Mouse (Mus musculus) kidney, adult 2 months (tissue): ENCODE results near the gene Grhl1.
A peak's percentile ranks its signal among the peaks of the same experiment; 100 is the strongest.

Experiments
- CTCF ChIP-seq: fragments of 200-500 bp; conservative IDR thresholded peaks from 2 replicates; pipeline ENCODE4 v1.5.1; 2011; ENCODE audit warnings: low read depth, mild to moderate bottlenecking, control low read depth, low read length, moderate library complexity, mixed read lengths; ENCODE audit not compliant: insufficient read depth, insufficient read length
- POLR2A ChIP-seq: fragments of 200-500 bp; IDR thresholded peaks from one replicate; pipeline ENCODE4 v1.6.1; 2011; ENCODE audit warnings: low read depth, low read length, control low read depth

GRCm38 (mm10) chr12:24630220-24630619, 58.1 kb downstream of the Grhl1 start:
- TF ChIP-seq POLR2A (no peak), CTCF (peak; percentile 49)
